Mouse (Mus musculus): Measurements from ENCODE around the gene Xrcc5. TPM values are rescaled to one million over a fixed set of nuclear protein-coding genes. Genes with fewer than 3 reads are reported as not detected.

Gene Xrcc5
- polyA plus RNA-seq, 1 experiment = 87.5 TPM

- Histone ChIP-seq H3K9ac (ENCODE audit: low read depth, poor library complexity, severe bottlenecking) (no peak overlapping the region), H3K27ac (ENCODE audit: insufficient read depth, low read length) (no peak overlapping the region), H3K36me3 (ENCODE audit: control insufficient read depth, insufficient read depth, low read length, poor library complexity, severe bottlenecking) (peaks cover 70% of the 10 kb centered on the region), H3K27me3 (ENCODE audit: control insufficient read depth, insufficient read depth, low read length, poor library complexity, severe bottlenecking) (no peaks in the 10 kb centered on the region), H3K4me1 (ENCODE audit: control insufficient read depth, insufficient read depth, low read length) (no peaks in the 10 kb centered on the region), H3K9me3 (replicated peaks; ENCODE audit: control insufficient read depth, insufficient read depth, low read length, poor library complexity, severe bottlenecking) (peaks cover 37% of the 10 kb centered on the region), H3K4me3 (ENCODE audit: low read depth, low read length) (no peak overlapping the region)
- no peak for TF ChIP-seq CTCF (IDR thresholded peaks at IDR 0.05; ENCODE audit: low read depth, low read length)
- no peak for TF ChIP-seq EP300 (IDR thresholded peaks at IDR 0.05; ENCODE audit: insufficient read depth, low read depth, low read length)
- no peak for TF ChIP-seq POLR2A (IDR thresholded peaks at IDR 0.05; ENCODE audit: insufficient read depth, low read length)
Observed at GRCm38 (mm10) chr1:72338341-72338740, 31.1 kb downstream of the Xrcc5 start.

GRCm38 (mm10) chr1:72347873-72348272, 40.7 kb downstream of the Xrcc5 start:
- TF ChIP-seq CTCF (IDR thresholded peaks at IDR 0.05; ENCODE audit: low read depth, low read length) (no peak), EP300 (IDR thresholded peaks at IDR 0.05; ENCODE audit: insufficient read depth, low read depth, low read length) (no peak), POLR2A (IDR thresholded peaks at IDR 0.05; ENCODE audit: insufficient read depth, low read length) (no peak)
- H3K4me3 ChIP-seq (ENCODE audit: low read depth, low read length) = no peak overlapping the region
- H3K9me3 ChIP-seq (replicated peaks; ENCODE audit: control insufficient read depth, insufficient read depth, low read length, poor library complexity, severe bottlenecking) = no peaks in the 10 kb centered on the region

GRCm38 (mm10) chr1:72354856-72355255, 47.6 kb downstream of the Xrcc5 start:
- Histone ChIP-seq H3K27ac (ENCODE audit: insufficient read depth, low read length) (no peak overlapping the region), H3K9me3 (replicated peaks; ENCODE audit: control insufficient read depth, insufficient read depth, low read length, poor library complexity, severe bottlenecking) (no peaks in the 10 kb centered on the region), H3K9ac (ENCODE audit: low read depth, poor library complexity, severe bottlenecking) (no peak overlapping the region), H3K4me1 (ENCODE audit: control insufficient read depth, insufficient read depth, low read length) (no peaks in the 10 kb centered on the region), H3K27me3 (ENCODE audit: control insufficient read depth, insufficient read depth, low read length, poor library complexity, severe bottlenecking) (no peaks in the 10 kb centered on the region), H3K36me3 (ENCODE audit: control insufficient read depth, insufficient read depth, low read length, poor library complexity, severe bottlenecking) (peaks cover 42% of the 10 kb centered on the region), H3K4me3 (ENCODE audit: low read depth, low read length) (no peak overlapping the region)
- TF ChIP-seq EP300 (IDR thresholded peaks at IDR 0.05; ENCODE audit: insufficient read depth, low read depth, low read length) = no peak
- no peak for TF ChIP-seq CTCF (IDR thresholded peaks at IDR 0.05; ENCODE audit: low read depth, low read length)
- no peak for TF ChIP-seq POLR2A (IDR thresholded peaks at IDR 0.05; ENCODE audit: insufficient read depth, low read length)

More at GRCm38 (mm10) chr1:72347873-72348272, 40.7 kb downstream of the Xrcc5 start:
- peaks cover 42% of the 10 kb centered on the region for H3K36me3 ChIP-seq (ENCODE audit: control insufficient read depth, insufficient read depth, low read length, poor library complexity, severe bottlenecking)
- H3K27ac ChIP-seq (ENCODE audit: insufficient read depth, low read length) = no peak overlapping the region
- no peaks in the 10 kb centered on the region for H3K27me3 ChIP-seq (ENCODE audit: control insufficient read depth, insufficient read depth, low read length, poor library complexity, severe bottlenecking)
- H3K9ac ChIP-seq (ENCODE audit: low read depth, poor library complexity, severe bottlenecking) = no peak overlapping the region
- no peaks in the 10 kb centered on the region for H3K4me1 ChIP-seq (ENCODE audit: control insufficient read depth, insufficient read depth, low read length)

GRCm38 (mm10) chr1:72358216-72358615, 51.0 kb downstream of the Xrcc5 start:
- H3K4me3 ChIP-seq (ENCODE audit: low read depth, low read length) = no peak overlapping the region
- H3K4me1 ChIP-seq (ENCODE audit: control insufficient read depth, insufficient read depth, low read length) = no peaks in the 10 kb centered on the region
- no peaks in the 10 kb centered on the region for H3K27me3 ChIP-seq (ENCODE audit: control insufficient read depth, insufficient read depth, low read length, poor library complexity, severe bottlenecking)
- no peak for TF ChIP-seq POLR2A (IDR thresholded peaks at IDR 0.05; ENCODE audit: insufficient read depth, low read length)
- TF ChIP-seq EP300 (IDR thresholded peaks at IDR 0.05; ENCODE audit: insufficient read depth, low read depth, low read length) = no peak
- no peak for TF ChIP-seq CTCF (IDR thresholded peaks at IDR 0.05; ENCODE audit: low read depth, low read length)
- no peak overlapping the region for H3K27ac ChIP-seq (ENCODE audit: insufficient read depth, low read length)
- H3K9me3 ChIP-seq (replicated peaks; ENCODE audit: control insufficient read depth, insufficient read depth, low read length, poor library complexity, severe bottlenecking) = no peaks in the 10 kb centered on the region
- peaks cover 39% of the 10 kb centered on the region for H3K36me3 ChIP-seq (ENCODE audit: control insufficient read depth, insufficient read depth, low read length, poor library complexity, severe bottlenecking)
- no peak overlapping the region for H3K9ac ChIP-seq (ENCODE audit: low read depth, poor library complexity, severe bottlenecking)

GRCm38 (mm10) chr1:72359462-72359861, 52.2 kb downstream of the Xrcc5 start:
- no peak overlapping the region for H3K9ac ChIP-seq (ENCODE audit: low read depth, poor library complexity, severe bottlenecking)
- no peak overlapping the region for H3K4me3 ChIP-seq (ENCODE audit: low read depth, low read length)
- no peak for TF ChIP-seq EP300 (IDR thresholded peaks at IDR 0.05; ENCODE audit: insufficient read depth, low read depth, low read length)
- no peak for TF ChIP-seq POLR2A (IDR thresholded peaks at IDR 0.05; ENCODE audit: insufficient read depth, low read length)
- no peak for TF ChIP-seq CTCF (IDR thresholded peaks at IDR 0.05; ENCODE audit: low read depth, low read length)
- no peaks in the 10 kb centered on the region for H3K4me1 ChIP-seq (ENCODE audit: control insufficient read depth, insufficient read depth, low read length)
- peaks cover 31% of the 10 kb centered on the region for H3K36me3 ChIP-seq (ENCODE audit: control insufficient read depth, insufficient read depth, low read length, poor library complexity, severe bottlenecking)
- H3K27ac ChIP-seq (ENCODE audit: insufficient read depth, low read length) = no peak overlapping the region
- H3K9me3 ChIP-seq (replicated peaks; ENCODE audit: control insufficient read depth, insufficient read depth, low read length, poor library complexity, severe bottlenecking) = no peaks in the 10 kb centered on the region
- no peaks in the 10 kb centered on the region for H3K27me3 ChIP-seq (ENCODE audit: control insufficient read depth, insufficient read depth, low read length, poor library complexity, severe bottlenecking)

- no peaks in the 10 kb centered on the region for H3K9me3 ChIP-seq (replicated peaks; ENCODE audit: control insufficient read depth, insufficient read depth, low read length, poor library complexity, severe bottlenecking)
- H3K27me3 ChIP-seq (ENCODE audit: control insufficient read depth, insufficient read depth, low read length, poor library complexity, severe bottlenecking) = no peaks in the 10 kb centered on the region
- H3K27ac ChIP-seq (ENCODE audit: insufficient read depth, low read length) = no peak overlapping the region
- TF ChIP-seq EP300 (IDR thresholded peaks at IDR 0.05; ENCODE audit: insufficient read depth, low read depth, low read length) = no peak
- no peak for TF ChIP-seq CTCF (IDR thresholded peaks at IDR 0.05; ENCODE audit: low read depth, low read length)
- TF ChIP-seq POLR2A (IDR thresholded peaks at IDR 0.05; ENCODE audit: insufficient read depth, low read length) = no peak
- no peak overlapping the region for H3K4me3 ChIP-seq (ENCODE audit: low read depth, low read length)
- H3K9ac ChIP-seq (ENCODE audit: low read depth, poor library complexity, severe bottlenecking) = no peak overlapping the region
- H3K36me3 ChIP-seq (ENCODE audit: control insufficient read depth, insufficient read depth, low read length, poor library complexity, severe bottlenecking) = peaks cover 20% of the 10 kb centered on the region
- no peaks in the 10 kb centered on the region for H3K4me1 ChIP-seq (ENCODE audit: control insufficient read depth, insufficient read depth, low read length)
Observed at GRCm38 (mm10) chr1:72360809-72361208, 53.6 kb downstream of the Xrcc5 start.
